Mouse (Mus musculus) MEL (cell line): ENCODE data around the gene Dlg5.

ENCODE experiments used
- CTCF ChIP-seq, 3 experiments: IDR thresholded peaks in 2 of 3; conservative IDR thresholded peaks in 1 of 3; 2 replicates each; pipeline ENCODE4 v1.5.1; 2011 to 2012; ENCODE audit warnings: low read length in 3 of 3, low read depth in 2 of 3, mild to moderate bottlenecking in 2 of 3, improper control_type of control experiment in 1 of 3, inconsistent platforms in 1 of 3, mixed read lengths in 1 of 3, moderate library complexity in 1 of 3; ENCODE audit not compliant: control insufficient read depth in 1 of 3, insufficient read depth in 1 of 3, poor library complexity in 1 of 3, severe bottlenecking in 1 of 3
- MYB ChIP-seq: IDR thresholded peaks from 2 replicates; pipeline ENCODE4 v1.6.1; 2011; ENCODE audit warnings: mild to moderate bottlenecking, low read depth, low read length, improper control_type of control experiment
- POLR2A ChIP-seq, 2 experiments: IDR thresholded peaks; 2 replicates each; pipeline ENCODE4 v1.6.1; 2011 to 2012; ENCODE audit warnings: low read length in 2 of 2, mild to moderate bottlenecking in 2 of 2, control low read depth in 1 of 2, improper control_type of control experiment in 1 of 2, low read depth in 1 of 2, moderate library complexity in 1 of 2; ENCODE audit not compliant: control insufficient read depth in 1 of 2, insufficient read depth in 1 of 2, poor library complexity in 1 of 2
- TCF12 ChIP-seq: IDR thresholded peaks from 2 replicates; pipeline ENCODE4 v1.6.1; 2014; ENCODE audit warnings: low read depth, mild to moderate bottlenecking, inconsistent platforms, low read length, improper control_type of control experiment, moderate library complexity
- USF2 ChIP-seq, 2 experiments: IDR thresholded peaks; 2 replicates each; pipeline ENCODE4 v1.6.1; 2011 to 2012; ENCODE audit warnings: improper control_type of control experiment in 2 of 2, low read length in 2 of 2, borderline replicate concordance in 1 of 2, inconsistent platforms in 1 of 2, low read depth in 1 of 2, mild to moderate bottlenecking in 1 of 2; ENCODE audit not compliant: insufficient read depth in 1 of 2
- ZC3H11A ChIP-seq: IDR thresholded peaks from 2 replicates; pipeline ENCODE4 v1.6.1; 2012; ENCODE audit warnings: low read depth, mild to moderate bottlenecking, inconsistent platforms, low read length, improper control_type of control experiment

DNA sequence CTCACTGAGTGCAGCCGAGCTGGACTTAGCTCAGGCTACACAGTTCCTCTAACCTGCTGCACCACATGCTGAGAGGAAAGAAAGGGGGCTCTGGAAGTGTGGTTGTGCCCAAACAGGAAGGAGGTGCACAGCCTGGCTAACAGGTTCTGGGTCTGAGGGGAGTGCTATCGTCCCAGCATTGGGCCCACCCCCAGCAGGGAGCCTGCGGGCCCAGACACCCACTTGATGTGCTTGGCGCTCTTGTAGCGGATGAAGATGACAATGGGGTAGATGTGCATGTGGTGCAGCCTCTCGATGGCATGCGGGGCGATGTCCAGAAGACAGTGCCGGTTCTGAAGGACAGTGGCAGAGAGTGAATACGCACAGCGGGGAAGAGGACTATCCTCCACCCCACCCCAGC lies 108.8 kb downstream of the Dlg5 start:
- no peak for TF ChIP-seq CTCF (IDR thresholded peaks at IDR 0.05 in 2 of 3, conservative IDR thresholded peaks at IDR 0.05 in 1 of 3; ENCODE audit: control insufficient read depth in 1 of 3, insufficient read depth in 1 of 3, low read depth in 2 of 3, low read length in 3 of 3, poor library complexity in 1 of 3, severe bottlenecking in 1 of 3)
- no peak for TF ChIP-seq POLR2A (IDR thresholded peaks at IDR 0.05; ENCODE audit: control insufficient read depth in 1 of 2, insufficient read depth in 1 of 2, low read depth in 1 of 2, low read length in 2 of 2, poor library complexity in 1 of 2)
- TF ChIP-seq TCF12: no peak
- TF ChIP-seq MYB: no peak
- TF ChIP-seq ZC3H11A: no peak
- no peak for TF ChIP-seq USF2 (IDR thresholded peaks at IDR 0.05; ENCODE audit: borderline replicate concordance in 1 of 2, insufficient read depth in 1 of 2, low read depth in 1 of 2, low read length in 2 of 2)
